Mouse (Mus musculus) layer of hippocampus, adult 9-10 months (tissue): ENCODE measurements at regions not wholly inside any gene's neighbourhood (a gene's known extent, or its start where the extent isn't known, plus 50 kb on each side); places are given as distances from the start of the nearest gene placed in this dataset.

Source experiments
- DNase-seq: peaks from one replicate; pipeline ENCODE4 v3.0.0; 2022; ENCODE audit warnings: low spot score

DNA sequence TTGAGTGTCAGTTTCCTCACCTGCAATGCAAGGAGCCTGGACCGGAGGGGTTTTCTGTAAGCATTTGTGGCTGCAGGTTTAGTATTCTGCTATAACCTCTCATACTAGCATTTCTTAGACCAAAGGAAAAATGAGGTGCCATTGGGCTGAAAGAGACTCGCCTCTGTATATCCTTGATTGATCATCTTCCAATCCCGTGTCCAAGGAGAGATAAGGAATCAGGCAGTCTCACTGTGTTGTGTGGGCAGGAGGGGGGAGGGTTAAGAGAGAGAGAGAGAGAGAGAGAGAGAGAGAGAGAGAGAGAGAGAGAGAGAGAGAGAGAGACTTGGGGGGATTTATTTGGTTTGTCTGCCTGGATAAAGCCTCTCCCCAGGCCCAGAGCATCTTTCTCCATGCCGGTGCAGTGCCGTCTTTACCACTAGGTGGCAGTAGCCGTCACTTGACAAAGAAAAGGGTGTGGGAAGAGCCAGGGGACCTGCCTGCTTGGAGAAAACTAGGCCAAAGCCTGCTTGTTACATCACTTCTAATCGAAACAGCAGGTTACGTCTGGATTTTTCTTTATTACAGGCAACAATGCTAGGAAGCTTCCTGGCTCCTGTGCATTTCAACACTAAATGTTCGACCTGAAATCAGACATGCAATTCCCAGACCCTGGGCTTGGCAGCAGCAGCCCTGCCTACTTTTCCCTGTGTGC is 56.1 kb upstream of the Ces5a start:
- peak; percentile 77 for DNase-seq

- no peak for DNase-seq
These were observed 56.6 kb upstream of the Ces5a start for GRCm38 (mm10) chr8:93592302-93592651.

GRCm38 (mm10) chr8:93598613-93599121 is 63.0 kb upstream of the Ces5a start:
- no peak for DNase-seq

DNA sequence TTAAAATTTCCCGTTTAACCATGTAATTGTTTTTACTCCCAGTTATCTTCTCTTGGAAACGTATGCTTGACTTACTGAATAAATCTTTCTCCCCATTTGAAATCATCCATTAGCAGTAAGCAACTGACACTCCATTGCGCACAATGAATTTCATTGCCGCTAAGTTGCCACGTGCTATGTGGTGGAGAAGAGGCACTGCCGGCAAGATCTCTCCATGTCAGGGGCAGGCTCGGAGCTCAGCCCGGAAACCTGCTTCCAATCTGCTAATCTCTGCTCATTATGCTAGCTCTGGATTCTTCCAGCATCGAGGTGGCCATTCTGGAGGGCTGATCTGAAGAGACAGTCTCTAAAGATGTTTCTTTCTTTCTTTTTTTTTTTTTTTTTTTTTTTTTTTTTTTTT is 63.7 kb upstream of the Ces5a start:
- no peak for DNase-seq

GRCm38 (mm10) chr8:93599776-93600175 is 64.1 kb upstream of the Ces5a start:
- DNase-seq = no peak

GRCm38 (mm10) chr8:93626807-93627526 is 91.3 kb upstream of the Ces5a start:
- DNase-seq = no peak

- no peak for DNase-seq
These were observed 92.0 kb upstream of the Ces5a start for GRCm38 (mm10) chr8:93627626-93628025.

DNA sequence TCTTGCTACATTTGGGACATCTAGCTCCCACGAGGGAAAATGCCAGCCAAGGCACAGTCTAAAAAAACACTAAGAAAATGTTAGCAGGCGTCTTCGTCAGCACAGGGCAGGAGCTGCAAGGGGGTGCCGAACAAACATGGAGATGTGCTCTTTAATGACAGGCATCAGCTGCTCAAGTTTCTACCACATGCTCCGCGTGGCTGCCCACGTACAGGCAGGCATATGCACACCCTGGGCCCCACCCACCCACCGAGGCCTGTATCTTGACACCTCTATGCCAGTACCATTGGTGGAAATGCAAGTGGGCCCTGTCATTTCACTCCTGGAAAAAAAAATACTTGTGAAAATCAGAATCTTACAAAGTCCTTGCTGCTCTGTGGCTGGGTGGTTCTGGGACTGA is 97.3 kb upstream of the Ces5a start:
- no peak for DNase-seq

- no peak for DNase-seq
These were observed 107.1 kb upstream of the Ces5a start for GRCm38 (mm10) chr8:93642770-93643169.

GRCm38 (mm10) chr8:93643471-93644215 is 108.0 kb upstream of the Ces5a start:
- DNase-seq = peak; percentile 43

GRCm38 (mm10) chr8:93653421-93653820 is 117.8 kb upstream of the Ces5a start:
- DNase-seq = no peak

DNA sequence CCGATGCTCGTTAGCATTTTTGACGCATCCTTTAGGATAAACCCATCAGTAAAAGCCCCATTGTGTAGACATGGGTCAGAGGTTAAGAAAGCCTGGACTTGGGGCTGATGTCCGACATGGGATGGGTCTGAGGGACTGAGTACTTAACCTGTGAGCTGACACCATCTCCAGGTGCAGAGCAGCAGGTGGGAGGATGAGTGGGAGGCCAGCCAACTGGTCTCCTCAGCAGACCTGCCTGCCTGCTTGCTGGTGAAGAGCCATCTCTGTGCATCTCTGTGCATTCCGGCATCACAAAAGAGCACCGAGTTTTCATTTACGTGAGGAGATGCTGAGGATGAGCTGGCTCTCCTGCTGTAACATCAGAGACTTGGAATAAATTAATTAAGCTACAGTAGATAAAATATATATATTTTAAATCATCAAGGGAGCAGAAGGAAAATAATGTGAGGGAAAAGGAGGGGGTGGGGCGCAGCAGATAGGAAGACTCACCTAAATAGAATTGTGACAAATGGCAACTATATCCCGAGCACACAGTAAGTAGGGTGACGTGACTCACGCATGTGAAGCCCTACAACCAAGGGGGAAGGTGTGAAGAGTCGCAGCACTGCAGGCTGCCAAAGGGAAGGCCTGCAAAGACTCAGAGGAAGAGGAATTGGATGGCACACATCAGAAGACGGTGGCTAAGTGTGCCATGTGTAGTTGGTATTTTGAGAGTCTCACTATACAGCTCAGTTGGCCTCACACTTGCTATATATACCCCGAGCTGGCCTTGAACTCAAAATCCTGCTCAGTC is 118.5 kb upstream of the Ces5a start:
- DNase-seq = no peak

DNA sequence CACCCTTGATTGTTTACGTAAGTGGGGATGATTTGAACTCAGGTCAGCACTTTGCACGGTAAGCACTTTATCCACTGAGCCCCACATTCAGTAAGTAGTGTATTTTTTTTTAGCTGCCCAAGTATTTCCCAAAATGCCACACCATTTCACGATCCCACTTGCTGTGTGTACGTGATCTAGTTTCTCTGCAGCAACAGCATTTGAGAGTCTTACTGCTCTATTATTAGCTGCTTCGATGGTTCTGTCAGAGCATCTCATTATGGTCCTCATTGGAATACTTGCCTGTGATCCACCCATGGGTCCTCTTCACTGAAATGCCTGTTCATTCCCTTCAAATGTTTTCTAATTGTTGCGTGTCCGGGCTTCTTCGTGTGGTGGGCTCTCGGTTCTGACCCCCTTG is 120.1 kb upstream of the Ces5a start:
- DNase-seq = no peak

- peak; percentile 64 for DNase-seq
These were observed 126.1 kb upstream of the Ces5a start for GRCm38 (mm10) chr8:93661739-93662138.

- no peak for DNase-seq
These were observed 126.6 kb upstream of the Ces5a start for GRCm38 (mm10) chr8:93662219-93662618.

DNA sequence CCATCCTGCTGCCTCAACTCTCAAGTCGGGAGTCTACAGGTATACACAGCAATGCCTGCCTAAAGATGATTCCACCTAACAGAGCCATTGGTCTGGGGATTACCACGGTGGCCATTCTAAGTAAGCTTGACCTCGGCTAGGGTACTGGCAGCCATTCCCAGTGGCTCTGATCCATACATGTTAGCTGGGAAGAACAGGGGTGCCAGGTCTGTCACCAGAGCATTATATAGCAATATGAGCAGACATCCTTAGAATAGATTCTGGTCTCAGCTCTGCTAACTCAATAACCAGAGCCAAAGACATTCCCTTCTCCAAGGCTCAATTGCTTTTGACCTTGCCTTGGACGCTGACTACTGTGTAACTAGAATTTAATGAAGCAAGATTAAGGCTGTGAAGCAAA is 128.2 kb upstream of the Ces5a start:
- no peak for DNase-seq

- no peak for DNase-seq
These were observed 132.7 kb upstream of the Ces5a start for GRCm38 (mm10) chr8:93668306-93668705.

- no peak for DNase-seq
These were observed 135.0 kb upstream of the Gnao1 start for GRCm38 (mm10) chr8:93674721-93675120.

- no peak for DNase-seq
These were observed 125.9 kb upstream of the Gnao1 start for GRCm38 (mm10) chr8:93683773-93684391.

DNA sequence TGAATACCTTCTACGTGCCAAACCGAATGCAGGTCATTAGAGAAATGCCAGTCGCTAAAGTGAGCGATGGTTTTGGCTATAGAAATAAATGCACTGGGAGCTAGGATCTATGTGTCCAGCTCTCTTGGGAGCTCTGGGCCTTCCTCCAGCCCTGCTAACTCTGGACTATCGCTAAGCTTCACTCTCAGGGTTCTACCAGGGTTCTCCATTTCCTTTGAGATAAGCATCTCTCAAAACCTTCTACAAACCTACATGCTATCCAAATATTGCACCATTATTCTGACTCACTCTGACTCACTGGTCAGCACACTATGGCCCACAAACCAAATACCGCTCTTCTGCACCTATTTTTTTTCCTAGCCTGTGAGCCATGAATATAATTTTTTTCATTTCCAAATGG is 125.4 kb upstream of the Gnao1 start:
- no peak for DNase-seq

- no peak for DNase-seq
These were observed 120.9 kb upstream of the Gnao1 start for GRCm38 (mm10) chr8:93688845-93689244.
